Mouse (Mus musculus): ENCODE results near the gene Tspan4. TPM values are rescaled to one million over a fixed set of nuclear protein-coding genes. Genes with fewer than 3 reads are reported as not detected.

Gene Tspan4
- polyA plus RNA-seq, 1 experiment from 2014 or later: 71.0 TPM

DNA sequence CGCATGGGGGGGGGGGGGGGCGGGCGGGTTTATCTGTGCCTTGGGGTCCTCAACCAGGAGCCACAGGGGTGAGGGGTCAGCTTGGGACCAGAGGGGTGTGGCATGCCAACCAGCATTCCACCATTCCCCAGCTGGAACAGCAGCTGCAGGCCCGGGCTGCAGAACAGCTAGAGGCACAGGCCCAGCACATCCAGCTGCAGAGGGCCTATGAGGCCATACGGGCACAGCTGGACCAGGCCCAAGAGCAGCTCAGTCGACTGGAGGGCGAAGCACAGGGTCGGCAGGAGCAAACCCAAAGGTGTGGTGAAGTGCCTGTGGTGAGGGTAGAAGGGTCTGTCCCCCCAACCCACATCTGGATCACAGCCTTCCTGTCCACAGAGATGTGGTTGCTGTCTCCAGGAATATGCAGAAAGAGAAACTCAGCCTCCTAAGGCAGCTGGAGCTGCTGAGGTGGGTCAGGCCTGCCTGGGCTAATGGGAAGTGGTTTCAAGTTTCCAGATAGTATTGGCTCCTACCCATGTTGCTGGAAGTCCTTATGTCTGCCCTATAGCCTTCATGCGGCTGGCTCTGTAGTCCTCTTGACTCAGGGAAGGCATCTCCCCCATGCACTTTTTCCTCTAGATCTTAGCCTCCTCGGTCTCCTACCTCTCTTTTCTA lies 9.5 kb upstream of the Tspan4 start:
- peaks cover 55% of the 10 kb centered on the region for H3K27me3 ChIP-seq (replicated peaks; ENCODE audit: control insufficient read depth, insufficient read depth, low read length)
- H3K9ac ChIP-seq (ENCODE audit: low read depth, low read length): no peak overlapping the region; the same call in 1 of the 2 replicates
- H3K27ac ChIP-seq (ENCODE audit: low read depth, low read length): no peak overlapping the region
- H3K4me2 ChIP-seq (ENCODE audit: low read length): no peak overlapping the region
- WGBS: 51% methylated on average over 8 of the region's 10 CpGs
- ATAC-seq: no peak
- no peaks in the 10 kb centered on the region for H3K9me3 ChIP-seq (ENCODE audit: control insufficient read depth, low read length)
- peaks cover 6% of the 10 kb centered on the region for H3K36me3 ChIP-seq (ENCODE audit: control insufficient read depth, insufficient read depth, low read length)
- peaks cover 47% of the 10 kb centered on the region for H3K4me1 ChIP-seq (ENCODE audit: control insufficient read depth, insufficient read depth, low read depth, low read length)
- no peak overlapping the region; the same call in 1 of the 2 replicates for H3K4me3 ChIP-seq (ENCODE audit: low read length)

DNA sequence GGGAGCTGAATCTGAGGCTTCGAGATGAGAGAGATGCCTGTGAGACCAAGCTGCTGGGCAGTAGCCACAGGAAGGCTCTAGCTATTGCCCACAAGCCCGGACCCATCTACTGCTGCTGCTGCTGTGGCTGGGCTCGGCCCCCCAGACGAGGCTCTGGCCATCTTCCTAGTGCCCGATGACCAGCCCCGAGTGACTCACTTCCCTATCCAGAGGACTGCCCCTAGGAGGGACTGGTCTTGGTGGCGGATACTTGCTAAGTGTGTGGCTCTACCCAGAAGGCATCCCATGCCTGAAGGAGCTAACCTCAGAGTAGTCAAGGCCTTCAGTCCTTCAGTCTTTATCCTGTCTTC lies 9.0 kb upstream of the Tspan4 start:
- Histone ChIP-seq H3K4me1 (ENCODE audit: control insufficient read depth, insufficient read depth, low read depth, low read length) (peaks cover 47% of the 10 kb centered on the region), H3K27ac (ENCODE audit: low read depth, low read length) (no peak overlapping the region), H3K4me3 (ENCODE audit: low read length) (no peak overlapping the region), H3K36me3 (ENCODE audit: control insufficient read depth, insufficient read depth, low read length) (peaks cover 9% of the 10 kb centered on the region), H3K9ac (ENCODE audit: low read depth, low read length) (no peak overlapping the region), H3K9me3 (ENCODE audit: control insufficient read depth, low read length) (no peaks in the 10 kb centered on the region), H3K4me2 (ENCODE audit: low read length) (no peak overlapping the region), H3K27me3 (replicated peaks; ENCODE audit: control insufficient read depth, insufficient read depth, low read length) (peaks cover 51% of the 10 kb centered on the region)
- WGBS: 77% methylated on average over 7 of the region's 7 CpGs
- ATAC-seq: no peak

DNA sequence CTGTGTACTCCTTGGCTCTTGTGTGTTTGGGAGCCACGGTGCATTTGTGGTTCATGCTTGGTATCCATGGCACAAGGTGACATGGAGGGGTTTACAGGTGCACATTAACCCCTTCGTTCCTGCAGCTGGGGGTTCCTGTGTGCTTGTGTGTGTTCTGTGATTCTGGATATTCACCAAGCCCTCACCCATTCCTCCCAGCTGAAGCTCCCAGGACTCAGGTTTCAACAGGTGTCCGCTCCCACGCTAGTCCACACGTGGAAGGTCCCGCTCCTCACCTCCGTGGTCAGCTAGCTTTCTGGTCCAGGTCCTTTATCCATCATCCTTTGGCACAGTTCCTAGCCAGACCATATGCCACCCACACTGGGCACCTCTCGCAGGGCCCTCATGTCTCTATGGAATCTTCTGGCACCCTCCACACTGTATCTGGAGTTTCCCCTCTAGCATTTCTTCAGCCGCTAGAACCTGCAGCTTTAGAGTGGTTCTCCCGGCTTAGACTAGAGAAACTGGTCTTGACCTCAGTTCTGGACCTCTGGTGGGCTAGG lies 8.4 kb upstream of the Tspan4 start:
- Histone ChIP-seq H3K4me1 (ENCODE audit: control insufficient read depth, insufficient read depth, low read depth, low read length) (peaks cover 44% of the 10 kb centered on the region), H3K9ac (ENCODE audit: low read depth, low read length) (peak overlapping the region; percentile 89), H3K36me3 (ENCODE audit: control insufficient read depth, insufficient read depth, low read length) (peaks cover 12% of the 10 kb centered on the region), H3K4me2 (ENCODE audit: low read length) (peak overlapping the region; percentile 81), H3K27me3 (replicated peaks; ENCODE audit: control insufficient read depth, insufficient read depth, low read length) (peaks cover 46% of the 10 kb centered on the region), H3K27ac (ENCODE audit: low read depth, low read length) (no peak overlapping the region), H3K4me3 (ENCODE audit: low read length) (peak overlapping the region; percentile 72), H3K9me3 (ENCODE audit: control insufficient read depth, low read length) (no peaks in the 10 kb centered on the region)
- ATAC-seq: no peak
- 63% methylated on average over 10 of the region's 10 CpGs for WGBS

DNA sequence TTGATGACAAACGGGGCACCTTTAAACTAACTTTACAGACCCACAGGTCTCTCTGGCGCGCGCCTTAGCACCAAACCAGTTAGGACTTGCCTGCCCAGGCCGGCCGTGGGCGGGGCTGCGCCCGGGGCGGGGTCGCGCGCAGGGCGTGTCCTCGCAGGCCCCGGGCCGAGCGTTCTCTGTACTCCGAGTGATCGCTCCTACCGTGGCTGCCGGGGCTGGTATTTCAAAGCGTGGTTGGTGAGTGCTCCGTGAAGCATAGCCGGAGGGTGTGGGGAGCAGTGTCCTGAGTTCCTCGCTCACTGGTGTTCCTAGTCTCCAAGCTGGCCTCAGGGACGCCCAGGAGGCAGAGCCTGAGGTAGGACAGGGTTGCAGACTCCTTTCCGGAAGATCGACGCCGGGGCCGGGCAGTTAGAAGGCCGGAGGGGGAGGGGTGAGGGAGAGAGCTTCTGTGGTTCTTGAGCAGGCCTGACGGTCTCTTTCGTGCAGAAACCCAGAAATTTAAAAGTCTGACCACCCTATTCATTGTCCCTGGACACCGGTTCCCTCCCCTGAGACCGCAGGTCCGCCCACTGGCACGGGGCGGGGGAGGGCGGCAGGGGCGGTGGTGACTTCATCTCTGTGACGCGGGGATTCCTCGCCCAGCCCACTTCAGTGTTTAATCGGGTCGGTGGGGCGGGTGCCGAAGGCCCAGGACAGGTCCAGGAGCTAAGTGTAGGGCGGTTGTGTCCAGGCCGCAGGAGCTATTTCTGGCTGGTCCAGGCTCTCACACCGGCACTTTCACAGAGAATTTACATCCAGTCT lies 7.6 kb upstream of the Tspan4 start, which contains the start of gene Cd151:
TSS of gene Cd151 (plus strand) at position 163 of the 801 bp plus-strand sequence.
- Histone ChIP-seq H3K9ac (ENCODE audit: low read depth, low read length) (peak within 1 kb of the TSS; percentile 89), H3K27me3 (replicated peaks; ENCODE audit: control insufficient read depth, insufficient read depth, low read length) (peaks cover 38% of the 10 kb centered on the region), H3K4me1 (ENCODE audit: control insufficient read depth, insufficient read depth, low read depth, low read length) (peaks cover 39% of the 10 kb centered on the region), H3K9me3 (ENCODE audit: control insufficient read depth, low read length) (no peaks in the 10 kb centered on the region), H3K4me3 (ENCODE audit: low read length) (peak within 1 kb of the TSS; percentile 72), H3K36me3 (ENCODE audit: control insufficient read depth, insufficient read depth, low read length) (peaks cover 16% of the 10 kb centered on the region), H3K27ac (ENCODE audit: low read depth, low read length) (peak within 1 kb of the TSS; percentile 86), H3K4me2 (ENCODE audit: low read length) (peak within 1 kb of the TSS; percentile 81)
- under 1% methylated on average over 49 of the region's 52 CpGs for WGBS
- peak; percentile 57 for ATAC-seq

DNA sequence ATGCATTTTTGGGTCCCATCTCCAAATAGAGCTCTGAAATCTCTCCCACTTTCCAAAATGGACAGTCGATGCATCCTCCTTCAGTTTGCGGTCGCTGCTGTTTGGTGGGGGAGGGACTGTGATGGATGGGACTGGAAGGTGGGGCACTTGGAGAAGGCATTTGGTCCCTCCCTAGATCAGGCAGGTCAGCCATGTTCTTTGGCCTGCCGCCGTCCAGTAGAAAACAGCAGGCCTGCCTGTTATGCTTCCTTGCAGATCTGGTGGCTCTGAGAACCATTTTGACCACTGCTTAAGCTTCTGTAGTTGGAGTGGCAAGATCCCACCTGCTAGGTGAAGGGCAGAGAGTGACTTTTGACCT lies 6.9 kb upstream of the Tspan4 start:
- H3K4me2 ChIP-seq (ENCODE audit: low read length): peak overlapping the region; percentile 81
- WGBS: 25% methylated on average over 5 of the region's 5 CpGs
- peaks cover 32% of the 10 kb centered on the region for H3K27me3 ChIP-seq (replicated peaks; ENCODE audit: control insufficient read depth, insufficient read depth, low read length)
- peak; percentile 10; the same call in 1 of the 2 replicates for ATAC-seq
- peak overlapping the region; percentile 86 for H3K27ac ChIP-seq (ENCODE audit: low read depth, low read length)
- peaks cover 39% of the 10 kb centered on the region for H3K4me1 ChIP-seq (ENCODE audit: control insufficient read depth, insufficient read depth, low read depth, low read length)
- H3K9me3 ChIP-seq (ENCODE audit: control insufficient read depth, low read length): no peaks in the 10 kb centered on the region
- H3K4me3 ChIP-seq (ENCODE audit: low read length): peak overlapping the region; percentile 72
- H3K36me3 ChIP-seq (ENCODE audit: control insufficient read depth, insufficient read depth, low read length): peaks cover 21% of the 10 kb centered on the region
- peak overlapping the region; percentile 89 for H3K9ac ChIP-seq (ENCODE audit: low read depth, low read length)

DNA sequence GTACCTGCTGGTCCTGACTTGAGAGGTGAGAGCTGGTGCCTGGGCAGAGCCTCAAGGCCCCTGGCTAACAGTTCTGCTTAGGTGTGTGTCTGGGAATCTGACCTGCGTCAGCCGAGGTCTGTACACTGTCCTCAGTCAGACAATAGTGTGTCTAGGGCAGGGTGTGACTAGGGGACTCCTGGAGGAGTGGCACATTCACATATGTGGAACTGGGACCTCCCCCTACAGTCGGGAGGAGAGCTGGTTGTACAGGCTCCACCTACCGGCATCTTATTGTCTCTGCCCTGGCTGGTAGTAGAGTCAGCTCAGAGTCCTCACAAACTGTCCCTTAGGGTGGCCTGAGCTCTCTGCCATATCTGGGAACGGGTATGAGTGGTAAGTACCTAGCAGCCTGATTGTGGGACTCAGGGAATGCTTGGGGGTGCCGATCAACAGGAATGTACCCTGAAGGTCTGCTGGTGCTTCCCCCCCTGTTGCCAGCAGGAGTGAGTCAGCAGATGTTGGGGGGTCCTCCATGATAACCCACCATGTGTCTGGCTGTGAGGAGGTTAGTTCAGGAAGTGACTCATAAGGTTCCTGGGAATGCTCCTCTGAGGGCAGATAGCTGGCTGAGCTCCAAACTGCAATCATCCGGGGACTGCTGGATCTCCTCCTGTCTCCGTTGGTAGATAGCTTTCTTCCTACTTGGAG lies 6.4 kb upstream of the Tspan4 start:
- Histone ChIP-seq H3K27ac (ENCODE audit: low read depth, low read length) (peak overlapping the region; percentile 86), H3K4me2 (ENCODE audit: low read length) (peak overlapping the region; percentile 81), H3K36me3 (ENCODE audit: control insufficient read depth, insufficient read depth, low read length) (peaks cover 21% of the 10 kb centered on the region), H3K9ac (ENCODE audit: low read depth, low read length) (peak overlapping the region; percentile 89), H3K27me3 (replicated peaks; ENCODE audit: control insufficient read depth, insufficient read depth, low read length) (peaks cover 27% of the 10 kb centered on the region), H3K4me1 (ENCODE audit: control insufficient read depth, insufficient read depth, low read depth, low read length) (peaks cover 44% of the 10 kb centered on the region), H3K9me3 (ENCODE audit: control insufficient read depth, low read length) (no peaks in the 10 kb centered on the region), H3K4me3 (ENCODE audit: low read length) (peak overlapping the region; percentile 72)
- ATAC-seq: peak; percentile 76
- WGBS: 12% methylated on average over 8 of the region's 8 CpGs

- Histone ChIP-seq H3K4me3 (ENCODE audit: low read length) (peak overlapping the region; percentile 72; the same call in 1 of the 2 replicates), H3K27ac (ENCODE audit: low read depth, low read length) (peak overlapping the region; percentile 65; the same call in 1 of the 2 replicates), H3K27me3 (replicated peaks; ENCODE audit: control insufficient read depth, insufficient read depth, low read length) (peaks cover 20% of the 10 kb centered on the region), H3K9me3 (ENCODE audit: control insufficient read depth, low read length) (no peaks in the 10 kb centered on the region), H3K9ac (ENCODE audit: low read depth, low read length) (peak overlapping the region; percentile 56), H3K36me3 (ENCODE audit: control insufficient read depth, insufficient read depth, low read length) (peaks cover 21% of the 10 kb centered on the region), H3K4me2 (ENCODE audit: low read length) (peak overlapping the region; percentile 81), H3K4me1 (ENCODE audit: control insufficient read depth, insufficient read depth, low read depth, low read length) (peaks cover 51% of the 10 kb centered on the region)
- WGBS: 65% methylated on average over 6 of the region's 6 CpGs
- no peak for ATAC-seq
Observed at GRCm38 (mm10) chr7:141469352-141469751, 5.7 kb upstream of the Tspan4 start.

DNA sequence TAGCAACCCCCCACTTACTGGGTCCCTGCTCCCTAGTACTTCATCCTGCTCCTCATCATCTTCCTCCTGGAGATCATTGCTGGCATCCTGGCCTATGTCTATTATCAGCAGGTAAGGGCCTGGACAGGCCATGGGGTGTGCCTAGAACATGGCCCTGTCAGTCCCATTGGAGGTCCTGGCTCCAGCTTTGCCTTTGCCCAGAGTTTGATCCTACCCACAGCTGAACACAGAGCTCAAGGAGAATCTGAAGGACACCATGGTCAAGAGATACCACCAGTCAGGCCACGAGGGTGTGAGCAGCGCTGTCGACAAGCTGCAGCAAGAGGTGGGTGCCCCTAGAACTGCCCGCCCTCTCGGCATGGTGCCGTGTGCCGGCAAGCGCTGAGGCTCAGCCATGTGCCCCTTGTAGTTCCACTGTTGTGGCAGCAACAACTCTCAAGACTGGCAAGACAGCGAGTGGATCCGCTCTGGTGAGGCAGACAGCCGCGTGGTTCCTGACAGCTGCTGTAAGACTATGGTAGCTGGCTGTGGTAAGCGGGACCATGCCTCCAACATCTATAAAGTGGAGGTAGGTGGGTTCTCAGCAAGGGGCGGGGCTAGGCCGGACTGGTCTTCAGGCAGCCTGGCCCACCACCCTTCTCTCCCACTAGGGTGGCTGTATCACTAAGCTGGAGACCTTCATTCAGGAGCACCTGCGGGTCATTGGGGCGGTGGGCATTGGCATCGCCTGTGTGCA lies 5.0 kb upstream of the Tspan4 start:
- Histone ChIP-seq H3K27ac (ENCODE audit: low read depth, low read length) (no peak overlapping the region), H3K9me3 (ENCODE audit: control insufficient read depth, low read length) (no peaks in the 10 kb centered on the region), H3K4me3 (ENCODE audit: low read length) (no peak overlapping the region), H3K4me1 (ENCODE audit: control insufficient read depth, insufficient read depth, low read depth, low read length) (peaks cover 45% of the 10 kb centered on the region), H3K27me3 (replicated peaks; ENCODE audit: control insufficient read depth, insufficient read depth, low read length) (peaks cover 13% of the 10 kb centered on the region), H3K9ac (ENCODE audit: low read depth, low read length) (no peak overlapping the region), H3K36me3 (ENCODE audit: control insufficient read depth, insufficient read depth, low read length) (peaks cover 21% of the 10 kb centered on the region), H3K4me2 (ENCODE audit: low read length) (no peak overlapping the region)
- ATAC-seq: no peak
- 90% methylated on average over 18 of the region's 18 CpGs for WGBS
